Mouse (Mus musculus): ENCODE data around the gene Rhbdd3. TPM values are rescaled to one million over a fixed set of nuclear protein-coding genes. Genes with fewer than 3 reads are reported as not detected.
"Not testable (repeated sequence)": the region's sequence is repeated elsewhere in the genome, so short reads cannot be mapped to it uniquely, and the experiment has no call there.

Gene Rhbdd3
- total RNA-seq, 1 experiment from 2014 or later, result 5.2 TPM

DNA sequence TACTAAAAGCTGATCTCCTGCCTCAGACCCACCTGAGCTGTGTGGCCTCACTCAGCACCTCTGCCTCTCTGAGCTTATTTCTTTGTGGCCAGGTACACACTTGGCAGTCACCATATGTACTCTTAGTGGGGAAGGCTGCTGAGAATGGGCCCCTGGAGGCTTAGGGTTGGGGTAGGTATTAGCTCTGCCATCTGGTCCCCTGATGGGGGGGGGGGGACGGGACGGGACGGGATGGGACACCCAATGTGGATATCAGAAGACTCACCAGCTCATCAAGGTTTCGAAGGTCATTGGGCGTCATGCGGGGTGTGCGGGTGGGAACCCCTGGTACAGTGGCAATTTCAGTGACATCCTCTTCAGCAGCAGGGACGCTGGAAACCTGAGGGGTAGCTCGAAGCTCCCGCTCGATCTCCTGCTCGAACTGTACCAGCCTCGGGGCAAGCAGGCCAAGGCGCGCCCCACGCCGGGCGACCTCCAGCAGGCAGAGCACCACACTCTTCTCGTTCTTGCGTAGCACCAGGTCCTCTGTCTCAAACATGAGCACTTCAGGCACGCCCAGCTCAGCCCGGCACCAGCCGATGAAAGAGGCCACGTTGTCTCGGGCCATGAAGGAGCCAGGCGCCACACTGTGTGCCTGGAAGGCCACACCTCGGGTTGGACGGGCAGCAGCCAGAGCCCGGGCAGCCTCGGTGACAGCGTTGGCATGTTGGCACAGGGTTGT, 35.0 kb upstream of the Rhbdd3 start:
- ATAC-seq (ENCODE audit: extremely low read depth, insufficient number of reproducible peaks, low FRiP score, poor library complexity, severe bottlenecking), result no peak

- no peak for ATAC-seq (ENCODE audit: extremely low read depth, insufficient number of reproducible peaks, low FRiP score, poor library complexity, severe bottlenecking)
Measured at GRCm38 (mm10) chr11:5064282-5065055, 34.3 kb upstream of the Rhbdd3 start.

- ATAC-seq (ENCODE audit: extremely low read depth, insufficient number of reproducible peaks, low FRiP score, poor library complexity, severe bottlenecking), result no peak
Measured at GRCm38 (mm10) chr11:5065056-5065821, 33.5 kb upstream of the Rhbdd3 start, which contains the start of gene Gas2l1. Gas2l1 (minus strand) TSS chr11:5065327.

GRCm38 (mm10) chr11:5067063-5067462, 31.7 kb upstream of the Rhbdd3 start:
- no peak for ATAC-seq (ENCODE audit: extremely low read depth, insufficient number of reproducible peaks, low FRiP score, poor library complexity, severe bottlenecking)

DNA sequence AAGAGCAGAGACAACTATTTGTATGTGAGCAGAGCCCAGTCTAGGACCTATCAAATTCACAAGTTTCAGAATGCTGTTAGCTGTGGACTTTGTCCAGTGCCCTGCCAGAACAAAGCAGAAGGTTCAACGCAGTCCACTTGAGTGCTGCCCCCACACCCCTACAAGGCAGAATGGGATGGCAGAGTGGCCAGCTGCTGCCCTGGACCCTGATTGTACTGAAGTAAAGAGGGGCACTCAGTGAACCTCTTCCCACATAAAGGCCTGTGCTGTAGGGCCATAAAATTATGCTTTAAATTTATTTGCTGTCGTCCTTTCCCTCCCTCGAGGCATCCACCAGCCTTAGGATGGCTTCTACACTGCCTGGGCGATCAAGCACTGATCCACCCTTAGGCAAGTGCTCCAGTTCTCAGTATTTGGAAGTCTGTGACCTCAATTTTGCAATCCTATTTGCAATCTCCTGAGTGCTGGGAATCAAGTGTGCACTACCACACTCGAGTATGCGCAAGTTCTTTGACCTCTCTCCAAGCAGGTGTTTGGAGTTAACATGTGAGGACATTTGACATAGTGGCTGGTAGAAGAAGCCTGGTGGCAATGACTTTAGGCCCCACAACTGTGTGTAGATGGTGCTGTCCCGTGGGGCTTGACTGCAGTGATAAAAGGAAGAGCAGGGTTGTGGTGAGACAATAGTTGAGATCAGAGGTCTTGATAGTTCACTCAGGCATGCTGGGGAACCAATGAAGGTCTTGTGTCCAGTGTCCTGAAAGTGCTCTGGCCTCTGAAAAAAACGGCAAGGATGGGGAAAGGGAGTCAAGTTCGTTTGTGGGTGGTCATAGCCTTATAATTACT, 30.4 kb upstream of the Rhbdd3 start:
- ATAC-seq (ENCODE audit: extremely low read depth, insufficient number of reproducible peaks, low FRiP score, poor library complexity, severe bottlenecking), result no peak

- ATAC-seq (ENCODE audit: extremely low read depth, insufficient number of reproducible peaks, low FRiP score, poor library complexity, severe bottlenecking), result no peak
Measured at GRCm38 (mm10) chr11:5074882-5075281, 23.8 kb upstream of the Rhbdd3 start.

DNA sequence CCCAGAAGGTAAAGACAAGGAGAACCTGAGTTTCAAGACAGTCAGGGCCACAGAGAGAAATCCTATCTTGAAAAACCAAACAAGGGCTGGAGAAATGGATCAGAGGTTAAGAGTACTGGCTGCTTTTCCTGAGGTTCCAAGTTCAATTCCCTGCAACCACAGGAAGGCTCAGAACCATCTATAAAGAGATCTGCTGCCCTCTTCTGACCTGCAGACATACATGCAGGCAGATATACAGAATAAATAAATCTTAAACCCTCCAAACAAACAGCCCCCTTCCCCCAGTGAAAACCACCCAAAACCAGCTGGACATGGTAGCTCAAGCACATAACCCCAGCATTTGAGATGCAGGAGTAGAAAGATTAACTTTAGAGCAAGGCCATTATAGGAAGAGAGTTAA, 23.0 kb upstream of the Rhbdd3 start:
- ATAC-seq (ENCODE audit: extremely low read depth, insufficient number of reproducible peaks, low FRiP score, poor library complexity, severe bottlenecking), result no peak

DNA sequence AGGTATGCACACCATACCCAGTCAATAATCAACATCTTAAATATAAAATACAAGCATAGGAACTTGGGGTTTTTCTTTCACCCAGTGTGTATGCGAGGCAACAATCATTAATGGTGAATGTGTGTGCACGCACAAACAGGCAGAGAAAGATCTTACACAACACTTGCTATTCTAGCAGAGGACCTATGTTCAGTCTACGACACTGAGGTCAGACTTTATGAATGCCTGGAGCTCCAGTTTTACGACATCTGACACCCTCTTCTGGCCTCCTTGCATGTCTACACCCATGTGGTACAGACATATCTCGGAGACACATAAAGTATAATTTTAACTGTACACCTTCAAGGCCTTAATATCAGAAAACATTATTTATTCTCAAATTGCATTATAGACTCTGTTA, 21.9 kb upstream of the Rhbdd3 start:
- ATAC-seq (ENCODE audit: extremely low read depth, insufficient number of reproducible peaks, low FRiP score, poor library complexity, severe bottlenecking), result not testable (repeated sequence)

DNA sequence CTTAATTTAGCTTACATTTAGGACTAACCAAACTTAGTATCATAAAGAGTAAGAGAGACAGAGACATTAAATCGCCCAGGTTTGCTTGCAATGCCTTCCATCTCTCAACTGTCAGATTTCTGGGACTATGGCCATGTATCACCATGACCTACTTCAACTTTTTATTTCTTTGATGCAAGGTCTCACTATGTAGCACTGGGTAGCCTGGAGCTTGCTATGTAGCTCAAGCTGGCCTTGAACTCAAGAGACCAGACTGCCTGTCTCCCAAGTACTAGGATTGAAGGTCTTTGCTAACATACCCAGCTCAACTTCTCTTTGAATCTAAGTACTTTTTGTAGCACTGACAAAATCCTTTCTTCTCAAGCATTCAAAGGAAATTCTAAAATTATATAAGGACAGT, 9.6 kb upstream of the Rhbdd3 start:
- ATAC-seq (ENCODE audit: extremely low read depth, insufficient number of reproducible peaks, low FRiP score, poor library complexity, severe bottlenecking), result no peak

DNA sequence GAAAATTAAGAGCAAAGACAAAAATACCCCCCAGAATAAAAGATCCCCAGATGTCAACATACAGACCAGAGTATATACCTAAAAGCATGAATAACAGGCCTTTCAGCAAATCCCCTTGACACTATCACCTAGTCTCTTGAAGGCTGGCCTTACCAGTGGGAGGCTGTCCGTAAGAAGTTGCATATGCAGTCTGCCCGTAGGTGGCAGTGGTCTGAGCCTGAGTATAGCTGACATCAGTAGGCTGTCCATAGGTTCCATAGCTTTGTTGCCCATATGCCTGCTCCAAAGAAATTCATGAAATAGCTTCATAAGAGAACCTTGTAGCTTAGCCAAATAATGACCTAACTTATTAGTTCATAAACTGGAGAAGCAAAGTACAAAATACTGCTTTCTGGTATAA, 7.0 kb upstream of the Rhbdd3 start:
- 0 out of 2 replicates have a peak, but pooled peaks have one; percentile 30 for ATAC-seq (ENCODE audit: extremely low read depth, insufficient number of reproducible peaks, low FRiP score, poor library complexity, severe bottlenecking)

DNA sequence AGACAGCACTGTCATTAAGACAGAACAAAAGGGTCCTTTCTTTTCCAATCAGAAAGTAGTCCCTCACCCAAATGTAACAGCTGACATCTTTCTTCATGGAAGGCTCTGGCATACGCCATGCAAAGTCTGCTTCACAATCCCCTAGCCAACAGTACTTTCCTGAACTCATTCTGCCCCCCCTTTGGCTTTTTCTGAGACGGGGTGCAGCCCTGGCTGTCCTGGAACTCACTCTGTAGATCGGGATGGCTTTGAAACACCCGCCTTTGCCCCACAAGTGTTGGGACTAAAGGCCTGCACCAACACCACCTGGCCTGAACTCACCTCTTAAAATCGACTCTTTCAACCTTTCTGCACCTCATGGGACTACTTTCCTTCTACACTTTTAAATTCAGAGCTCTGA, 2.8 kb upstream of the Rhbdd3 start:
- ATAC-seq (ENCODE audit: extremely low read depth, insufficient number of reproducible peaks, low FRiP score, poor library complexity, severe bottlenecking), result no peak

GRCm38 (mm10) chr11:5096480-5097020, 2.2 kb upstream of the Rhbdd3 start:
- no peak for ATAC-seq (ENCODE audit: extremely low read depth, insufficient number of reproducible peaks, low FRiP score, poor library complexity, severe bottlenecking)

DNA sequence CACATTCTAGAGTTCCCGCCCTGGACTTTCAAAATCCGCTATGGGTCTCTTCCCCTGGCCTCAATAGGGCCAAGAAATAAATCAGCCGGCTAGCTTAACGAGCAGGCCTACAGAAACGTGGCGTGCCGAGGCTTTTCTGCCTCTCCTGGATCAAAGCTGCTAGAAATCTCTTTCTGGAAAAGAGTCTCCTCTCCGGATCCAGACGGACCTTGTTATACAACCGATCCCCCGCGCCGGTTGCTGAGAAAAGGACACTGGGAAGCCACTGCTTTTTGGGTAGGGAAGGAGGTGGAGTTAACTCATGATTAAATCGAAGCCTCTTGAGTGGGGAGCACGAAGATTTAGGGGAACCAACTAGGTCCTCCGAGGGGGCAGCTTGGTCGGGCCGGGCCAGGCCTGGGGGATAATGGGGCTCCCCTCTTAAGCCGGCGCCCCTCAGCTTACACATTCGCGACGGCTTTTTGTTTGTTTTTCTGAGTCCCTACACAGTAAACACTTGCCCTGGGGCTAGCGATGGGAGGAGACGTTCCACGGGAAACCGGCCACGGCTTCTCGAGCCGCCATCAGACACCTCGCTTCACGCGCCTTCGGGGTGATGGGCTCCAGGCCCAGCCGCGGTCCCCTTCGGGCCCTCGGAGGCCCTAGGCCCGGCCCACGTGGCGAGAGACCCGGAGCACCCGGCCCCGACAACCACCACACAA, 541 bp upstream of the Rhbdd3 start:
- ATAC-seq (ENCODE audit: extremely low read depth, insufficient number of reproducible peaks, low FRiP score, poor library complexity, severe bottlenecking), result no peak

DNA sequence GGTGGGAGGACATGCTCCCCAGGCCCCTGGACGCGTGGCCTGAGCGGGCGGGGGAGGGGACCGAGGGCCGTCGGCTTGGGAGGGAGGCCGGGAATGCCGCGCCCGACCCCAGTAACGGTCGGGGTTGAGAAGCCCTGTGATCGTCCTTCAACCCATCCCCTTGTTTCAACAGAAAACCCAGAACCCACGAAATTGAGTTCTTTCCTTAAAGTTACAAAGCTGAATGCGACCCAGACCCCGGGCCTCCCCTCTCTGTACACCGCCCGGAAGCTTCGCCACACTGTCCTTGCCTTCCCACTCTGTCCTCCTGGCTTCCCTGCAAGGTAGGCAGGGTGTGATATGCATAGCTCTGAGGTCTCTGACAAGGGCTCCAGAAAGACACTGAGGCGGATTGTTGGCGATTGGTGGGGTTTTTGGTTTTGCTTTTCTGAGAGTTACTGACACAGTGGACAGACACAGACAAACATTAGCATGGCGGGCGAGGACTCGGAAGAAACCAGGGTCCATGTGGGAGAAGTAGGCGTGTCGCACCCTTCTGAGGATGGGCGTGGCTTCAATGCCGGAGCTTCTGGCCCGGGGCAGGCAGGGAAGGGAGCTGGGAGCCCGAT, 954 bp downstream of the Rhbdd3 start:
- ATAC-seq (ENCODE audit: extremely low read depth, insufficient number of reproducible peaks, low FRiP score, poor library complexity, severe bottlenecking), result peak; percentile 27; the same call in 1 of the 2 replicates

- no peak for ATAC-seq (ENCODE audit: extremely low read depth, insufficient number of reproducible peaks, low FRiP score, poor library complexity, severe bottlenecking)
Measured at GRCm38 (mm10) chr11:5100283-5100682, 1.6 kb downstream of the Rhbdd3 start.

DNA sequence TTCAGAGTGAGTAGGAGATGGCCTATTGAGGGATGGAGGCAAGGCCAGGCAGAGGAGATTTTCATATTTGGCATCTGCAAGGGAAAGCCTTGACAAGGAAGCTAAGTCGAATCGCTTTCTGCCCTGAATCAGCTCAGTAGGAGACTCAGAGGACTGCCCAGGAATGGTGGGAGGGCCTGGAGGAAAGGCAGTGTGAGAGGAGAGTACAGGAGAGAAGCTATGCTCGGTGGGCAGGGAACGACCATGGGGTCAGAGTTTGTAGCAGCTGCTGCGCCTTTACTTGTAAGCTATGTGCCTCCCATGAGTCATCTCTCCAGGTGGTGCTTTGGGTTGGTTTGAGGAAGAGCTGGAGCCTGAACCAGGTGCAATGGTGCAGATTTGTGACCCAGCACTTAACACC, 2.1 kb downstream of the Rhbdd3 start:
- ATAC-seq (ENCODE audit: extremely low read depth, insufficient number of reproducible peaks, low FRiP score, poor library complexity, severe bottlenecking), result no peak

GRCm38 (mm10) chr11:5101641-5102040, 2.9 kb downstream of the Rhbdd3 start:
- no peak for ATAC-seq (ENCODE audit: extremely low read depth, insufficient number of reproducible peaks, low FRiP score, poor library complexity, severe bottlenecking)

GRCm38 (mm10) chr11:5102384-5102783, 3.7 kb downstream of the Rhbdd3 start:
- ATAC-seq (ENCODE audit: extremely low read depth, insufficient number of reproducible peaks, low FRiP score, poor library complexity, severe bottlenecking), result no peak

Measured in neutrophil, adult 5-6 weeks (primary cell).